Mouse (Mus musculus) common myeloid progenitor, adult 5-6 weeks (primary cell): ENCODE measurements at regions not wholly inside any gene's neighbourhood (a gene's known extent, or its start where the extent isn't known, plus 50 kb on each side); places are given as distances from the start of the nearest gene placed in this dataset.
A peak's percentile ranks its signal among the peaks of the same experiment; 100 is the strongest.

Experiments
- ATAC-seq: replicated peaks from 2 replicates; pipeline ENCODE4 v1.8.0; 2016; ENCODE audit warnings: low read depth, mild to moderate bottlenecking, moderate TSS enrichment, inconsistent platforms; ENCODE audit not compliant: poor library complexity, severe bottlenecking

GRCm38 (mm10) chr13:60425140-60425539 is 176.6 kb upstream of the Dapk1 start:
- no peak for ATAC-seq

- ATAC-seq: no peak
Observed at GRCm38 (mm10) chr13:60425556-60425955, 176.2 kb upstream of the Dapk1 start.

GRCm38 (mm10) chr13:60426192-60426840 is 175.4 kb upstream of the Dapk1 start:
- no peak for ATAC-seq

- no peak for ATAC-seq
Observed at GRCm38 (mm10) chr13:60427077-60427476, 174.7 kb upstream of the Dapk1 start.

GRCm38 (mm10) chr13:60427755-60428385 is 173.9 kb upstream of the Dapk1 start:
- ATAC-seq: no peak

- ATAC-seq: 0 out of 2 replicates have a peak, but pooled peaks have one; percentile 45
Observed at GRCm38 (mm10) chr13:60429148-60429547, 172.6 kb upstream of the Dapk1 start.

- no peak for ATAC-seq
Observed at GRCm38 (mm10) chr13:60431412-60431811, 170.3 kb upstream of the Dapk1 start.

- no peak for ATAC-seq
Observed at GRCm38 (mm10) chr13:60434221-60435210, 167.2 kb upstream of the Dapk1 start.

GRCm38 (mm10) chr13:60435333-60435732 is 166.4 kb upstream of the Dapk1 start:
- no peak for ATAC-seq

GRCm38 (mm10) chr13:60438177-60438576 is 163.6 kb upstream of the Dapk1 start:
- no peak for ATAC-seq

- no peak for ATAC-seq
Observed at GRCm38 (mm10) chr13:60440586-60440985, 161.2 kb upstream of the Dapk1 start.

- no peak for ATAC-seq
Observed at GRCm38 (mm10) chr13:60445164-60445563, 156.6 kb upstream of the Dapk1 start.

- no peak for ATAC-seq
Observed at GRCm38 (mm10) chr13:60446926-60447325, 154.8 kb upstream of the Dapk1 start.

GRCm38 (mm10) chr13:60450721-60451506 is 150.8 kb upstream of the Dapk1 start:
- no peak for ATAC-seq

GRCm38 (mm10) chr13:60453821-60454483 is 147.8 kb upstream of the Dapk1 start:
- peak; percentile 53 for ATAC-seq

GRCm38 (mm10) chr13:60455033-60455619 is 146.6 kb upstream of the Dapk1 start:
- ATAC-seq: no peak; the same call in 1 of the 2 replicates

- no peak for ATAC-seq
Observed at GRCm38 (mm10) chr13:60455863-60456551, 145.7 kb upstream of the Dapk1 start.

- ATAC-seq: no peak
Observed at GRCm38 (mm10) chr13:60457277-60457676, 144.5 kb upstream of the Dapk1 start.
